Mouse (Mus musculus) E14TG2a.4 (cell line): ENCODE data around the gene Dnase1l3.

Source experiments
- H3K27me3 ChIP-seq: 2 replicates; pipeline ENCODE4 v1.6.1; 2014; ENCODE audit warnings: low read length, control low read depth; ENCODE audit not compliant: insufficient read depth
- H3K36me3 ChIP-seq: 2 replicates; pipeline ENCODE4 v1.6.1; 2014; ENCODE audit warnings: low read length, control low read depth; ENCODE audit not compliant: insufficient read depth
- H3K4me1 ChIP-seq: replicated peaks from 2 replicates; pipeline ENCODE4 v1.6.1; 2014; ENCODE audit warnings: low read depth, low read length, control low read depth
- H3K4me3 ChIP-seq: replicated peaks from 2 replicates; pipeline ENCODE4 v1.5.1; 2014; ENCODE audit warnings: mild to moderate bottlenecking, low read length
- H3K9me3 ChIP-seq: 2 replicates; pipeline ENCODE4 v1.6.1; 2014; ENCODE audit warnings: low read length, control low read depth
- CTCF ChIP-seq: conservative IDR thresholded peaks from 2 replicates; pipeline ENCODE4 v1.5.1; 2014; ENCODE audit warnings: low read length
- NANOG ChIP-seq: IDR thresholded peaks from 2 replicates; pipeline ENCODE4 v1.6.1; 2014; ENCODE audit warnings: borderline replicate concordance, low read length, mixed read lengths
- POU5F1 ChIP-seq: IDR thresholded peaks from 2 replicates; pipeline ENCODE4 v1.6.1; 2014; ENCODE audit warnings: low read length, borderline replicate concordance

The Dnase1l3 gene

DNA sequence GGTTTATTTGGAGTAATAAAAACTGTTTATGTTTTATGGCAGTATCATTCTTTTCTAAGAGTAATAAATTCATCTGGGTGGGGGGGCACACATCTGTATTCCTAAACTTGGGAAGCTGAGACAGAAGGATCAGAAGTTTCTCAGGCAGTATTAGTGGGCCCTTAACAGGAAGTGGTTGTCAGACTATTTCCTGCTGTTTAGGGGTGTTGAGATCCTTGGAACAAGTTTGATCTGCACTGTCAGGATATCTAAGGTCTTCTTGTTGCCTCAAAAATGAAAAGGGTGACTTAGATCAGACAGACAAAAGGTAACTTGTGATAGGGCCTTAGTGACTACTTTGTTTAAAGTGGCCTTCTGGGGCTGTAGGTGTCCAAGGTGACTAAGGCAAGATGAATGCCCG is 16.2 kb downstream of the Dnase1l3 start:
- Histone ChIP-seq H3K4me3 (no peak overlapping the region), H3K4me1 (no peaks in the 10 kb centered on the region), H3K27me3 (no peaks in the 10 kb centered on the region), H3K9me3 (no peaks in the 10 kb centered on the region), H3K36me3 (no peaks in the 10 kb centered on the region)
- TF ChIP-seq CTCF: no peak
- no peak for TF ChIP-seq NANOG
- TF ChIP-seq POU5F1: no peak

- Histone ChIP-seq H3K36me3 (no peaks in the 10 kb centered on the region), H3K4me1 (no peaks in the 10 kb centered on the region), H3K27me3 (no peaks in the 10 kb centered on the region), H3K9me3 (no peaks in the 10 kb centered on the region), H3K4me3 (no peak overlapping the region)
- TF ChIP-seq POU5F1: no peak
These were observed 16.9 kb downstream of the Dnase1l3 start for GRCm38 (mm10) chr14:7977471-7977870.

DNA sequence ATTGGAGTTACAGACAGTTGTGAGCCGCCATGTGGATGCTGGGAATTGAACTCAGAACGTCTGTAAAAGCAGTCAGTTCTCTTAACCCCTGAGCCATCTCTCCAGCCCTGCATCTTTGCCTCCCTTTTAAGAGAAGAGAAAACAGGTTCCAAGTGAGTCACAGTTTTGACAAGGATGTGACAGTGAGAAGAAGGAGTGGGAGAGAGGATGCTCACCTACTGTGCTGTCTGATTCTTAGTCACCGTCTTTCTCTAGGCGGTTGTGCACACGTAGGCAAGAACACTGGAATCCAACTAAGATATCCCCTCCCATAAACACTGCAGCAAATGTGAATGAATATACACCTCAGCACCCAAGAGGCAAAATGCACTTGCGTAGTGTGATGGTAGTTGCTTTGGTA is 19.2 kb downstream of the Dnase1l3 start:
- H3K4me3 ChIP-seq: no peak overlapping the region
- H3K9me3 ChIP-seq: no peaks in the 10 kb centered on the region; the same call in 1 of the 2 replicates
- TF ChIP-seq NANOG: no peak
- TF ChIP-seq CTCF: no peak
- TF ChIP-seq POU5F1: no peak

DNA sequence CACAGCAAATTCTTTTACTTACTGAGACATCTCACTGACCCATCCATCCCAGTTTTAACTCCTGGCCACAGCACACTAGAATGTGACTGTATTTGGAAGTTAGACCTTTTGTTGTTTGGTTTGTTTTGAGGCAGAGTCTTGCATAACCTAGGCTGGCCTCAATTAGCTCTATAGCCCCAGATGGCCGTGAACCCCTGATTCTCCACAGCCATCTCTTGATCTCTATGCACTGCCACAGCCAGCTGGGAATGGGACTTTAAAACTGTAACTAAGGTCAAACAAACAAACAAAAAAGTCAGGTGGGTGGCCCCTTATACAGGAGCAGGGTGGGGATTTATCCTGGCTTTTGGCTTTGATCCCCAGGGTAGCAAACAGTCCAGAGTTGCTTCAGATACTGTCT is 19.7 kb downstream of the Dnase1l3 start:
- 0 out of 2 replicates have a peak, but pooled peaks cover 4% of the 10 kb centered on the region for H3K4me1 ChIP-seq
- no peaks in the 10 kb centered on the region; the same call in 1 of the 2 replicates for H3K9me3 ChIP-seq
- H3K27me3 ChIP-seq: no peaks in the 10 kb centered on the region

More for the DNA sequence above, 19.2 kb downstream of the Dnase1l3 start:
- 0 out of 2 replicates have a peak, but pooled peaks cover 4% of the 10 kb centered on the region for H3K4me1 ChIP-seq
- no peaks in the 10 kb centered on the region for H3K36me3 ChIP-seq
- H3K27me3 ChIP-seq: no peaks in the 10 kb centered on the region

DNA sequence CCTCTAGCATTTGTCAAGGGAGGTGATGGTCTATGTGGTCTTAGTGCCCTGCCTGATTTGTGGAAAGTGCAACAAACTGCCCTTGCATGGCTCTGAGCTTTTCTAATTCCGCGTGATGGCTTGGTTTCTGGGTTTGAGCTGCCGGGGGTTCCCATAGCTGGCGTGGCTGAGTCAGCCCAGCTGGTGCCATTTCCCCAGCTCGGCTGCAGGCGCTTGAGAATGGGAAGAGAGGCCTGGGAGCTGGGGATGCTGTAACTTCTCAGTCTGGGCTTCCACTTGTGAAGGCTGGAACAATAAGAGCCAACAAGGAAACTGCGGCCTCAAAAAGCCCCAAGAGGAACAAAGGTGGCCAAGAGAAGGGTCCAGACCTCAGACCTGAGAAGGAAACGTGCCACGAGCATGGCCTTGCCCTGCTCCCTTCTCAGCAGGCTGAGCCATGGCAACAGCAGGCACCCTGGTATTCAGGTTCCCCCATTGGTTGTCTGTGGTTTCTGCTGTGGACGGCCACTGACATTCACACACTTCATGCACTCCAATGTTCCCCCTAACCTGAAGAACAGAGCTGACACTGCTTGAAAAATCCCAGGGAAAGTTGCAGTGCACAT is 22.4 kb downstream of the Dnase1l3 start:
- Histone ChIP-seq H3K4me3 (peak overlapping the region; percentile 71), H3K36me3 (no peaks in the 10 kb centered on the region), H3K9me3 (no peaks in the 10 kb centered on the region; the same call in 1 of the 2 replicates), H3K27me3 (no peaks in the 10 kb centered on the region), H3K4me1 (0 out of 2 replicates have a peak, but pooled peaks cover 4% of the 10 kb centered on the region)
- no peak for TF ChIP-seq POU5F1
- TF ChIP-seq CTCF: no peak
- no peak for TF ChIP-seq NANOG

More for the DNA sequence above, 19.7 kb downstream of the Dnase1l3 start:
- TF ChIP-seq CTCF (no peak), NANOG (no peak), POU5F1 (no peak)
- Histone ChIP-seq H3K36me3 (no peaks in the 10 kb centered on the region), H3K4me3 (no peak overlapping the region)

- H3K9me3 ChIP-seq: no peaks in the 10 kb centered on the region
- TF ChIP-seq POU5F1: no peak
- peak; percentile 40 for TF ChIP-seq CTCF
- no peak for TF ChIP-seq NANOG
- H3K36me3 ChIP-seq: peaks cover 30% of the 10 kb centered on the region
- no peak overlapping the region for H3K4me3 ChIP-seq
- peaks cover 50% of the 10 kb centered on the region for H3K4me1 ChIP-seq
- H3K27me3 ChIP-seq: no peaks in the 10 kb centered on the region
These were observed 30.0 kb downstream of the Dnase1l3 start for GRCm38 (mm10) chr14:7964219-7964889.

GRCm38 (mm10) chr14:7963160-7963559 is 31.2 kb downstream of the Dnase1l3 start:
- no peaks in the 10 kb centered on the region for H3K9me3 ChIP-seq
- H3K27me3 ChIP-seq: no peaks in the 10 kb centered on the region
- TF ChIP-seq CTCF: no peak
- TF ChIP-seq NANOG: no peak
- TF ChIP-seq POU5F1: no peak
- H3K36me3 ChIP-seq: peaks cover 36% of the 10 kb centered on the region
- H3K4me1 ChIP-seq: peaks cover 62% of the 10 kb centered on the region
- H3K4me3 ChIP-seq: no peak overlapping the region; the same call in 1 of the 2 replicates

DNA sequence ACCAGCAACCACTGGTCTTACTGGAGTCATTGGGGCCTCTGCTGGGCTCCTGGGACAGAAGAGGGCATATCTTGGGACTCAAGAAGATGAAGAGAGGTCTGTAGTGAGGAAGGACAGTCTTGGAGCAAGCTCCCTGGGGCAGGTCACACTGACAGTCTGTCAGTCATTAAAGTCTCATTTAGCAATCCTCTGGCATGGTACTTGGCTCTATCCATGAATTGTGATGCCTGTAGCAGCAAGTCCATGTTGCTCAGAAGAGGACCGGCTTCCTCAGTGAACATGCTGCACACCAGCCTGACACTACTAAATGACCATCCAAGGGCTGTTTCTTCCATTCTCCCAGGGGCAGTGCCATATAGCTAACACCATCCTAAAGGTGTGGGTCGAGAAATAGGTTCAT is 31.7 kb downstream of the Dnase1l3 start:
- TF ChIP-seq POU5F1 (no peak), NANOG (no peak), CTCF (no peak)
- Histone ChIP-seq H3K9me3 (no peaks in the 10 kb centered on the region), H3K27me3 (no peaks in the 10 kb centered on the region)

More for the DNA sequence above, 31.7 kb downstream of the Dnase1l3 start:
- Histone ChIP-seq H3K4me3 (no peak overlapping the region), H3K36me3 (peaks cover 36% of the 10 kb centered on the region), H3K4me1 (peaks cover 67% of the 10 kb centered on the region)
